9 mouse cellular contexts compared by ENCODE assay signal in the genomic region with DNA sequence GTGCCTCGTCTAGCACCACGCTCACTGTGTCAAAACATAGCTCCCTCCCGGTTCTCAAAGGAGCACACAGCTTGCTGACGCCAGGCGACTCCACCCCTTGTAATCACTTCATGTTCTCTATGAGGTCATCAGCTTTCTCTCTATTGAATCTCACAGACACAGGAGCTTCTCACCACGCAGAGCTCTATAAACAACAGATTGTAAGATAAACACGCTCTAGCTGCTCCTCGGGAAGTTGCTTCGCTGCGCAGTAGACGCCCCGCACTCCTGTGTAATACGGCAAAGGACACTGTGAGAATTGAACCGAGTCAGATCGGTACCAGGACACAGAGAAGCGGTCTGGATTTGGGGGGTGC.
A peak's percentile ranks its signal among the peaks of the same experiment; 100 is the strongest.
DNase-seq lines count a peak whose midpoint lies in the region; ATAC-seq and TF ChIP-seq lines count a peak whose summit lies in the region.
"Had no signal": no experiment of that assay in that cellular context is flagged by ENCODE, and none has a peak within 500 bp of the region (broad histone marks: within the 10 kb centered on the region; RNA-seq: fewer than 3 reads in every experiment).

No protein-coding gene starts in this region.

- H3K4me1 ChIP-seq in liver, adult 2 months (ENCODE audit: control insufficient read depth, insufficient read depth, low read length), result peaks cover 12% of the 10 kb centered on the region
- no peaks in the 10 kb centered on the region for H3K4me1 ChIP-seq in liver, embryonic 11.5 days (replicated peaks; ENCODE audit: control insufficient read depth, insufficient read depth, low read length)
- H3K4me1 ChIP-seq in forebrain, embryonic 14.5 days (ENCODE audit: control insufficient read depth, insufficient read depth, low read length), result peaks cover 17% of the 10 kb centered on the region
- peaks cover 35% of the 10 kb centered on the region for H3K4me1 ChIP-seq in heart, embryonic 13.5 days

- no peaks in the 10 kb centered on the region for H3K27me3 ChIP-seq in liver, adult 2 months (ENCODE audit: control insufficient read depth, insufficient read depth, low read length)
- H3K27me3 ChIP-seq in liver, embryonic 11.5 days (replicated peaks; ENCODE audit: control insufficient read depth, insufficient read depth, low read length), result no peaks in the 10 kb centered on the region
- no peaks in the 10 kb centered on the region for H3K27me3 ChIP-seq in forebrain, embryonic 14.5 days (replicated peaks; ENCODE audit: control insufficient read depth, insufficient read depth, low read length)
- H3K27me3 ChIP-seq in heart, embryonic 13.5 days (replicated peaks), result no peaks in the 10 kb centered on the region

- H3K36me3 ChIP-seq in liver, adult 2 months (ENCODE audit: control insufficient read depth, insufficient read depth, low read length), result no peaks in the 10 kb centered on the region
- no peaks in the 10 kb centered on the region for H3K36me3 ChIP-seq in liver, embryonic 11.5 days (ENCODE audit: control insufficient read depth, insufficient read depth, low read length)
- H3K36me3 ChIP-seq in forebrain, embryonic 14.5 days (ENCODE audit: control insufficient read depth, insufficient read depth, low read length), result no peaks in the 10 kb centered on the region
- H3K36me3 ChIP-seq in heart, embryonic 13.5 days, result no peaks in the 10 kb centered on the region

- peak; percentile 82 for DNase-seq in liver, adult 2 months (ENCODE audit: extremely low read depth, low read depth, low spot score)
- no peak for DNase-seq in liver, embryonic 11.5 days (ENCODE audit: low spot score)
- peak; percentile 86 for DNase-seq in forebrain, embryonic 14.5 days (ENCODE audit: low spot score)
- peak; percentile 66 for DNase-seq in lung, postnatal 25 days (ENCODE audit: low spot score)
- DNase-seq in kidney, adult 11 months, result no peak
- no peak for DNase-seq in left cerebral cortex, adult 9 months (ENCODE audit: low spot score in 2 of 2)

- no peak for ATAC-seq in liver, embryonic 11.5 days (replicated peaks; ENCODE audit: low FRiP score)
- ATAC-seq in forebrain, embryonic 14.5 days, result peak; percentile 77
- no peak for ATAC-seq in heart, embryonic 13.5 days (ENCODE audit: extremely low read depth, insufficient number of reproducible peaks, low FRiP score, low TSS enrichment)
- ATAC-seq: hindbrain, postnatal 0 days had no signal

- no peak overlapping the region; the same call in 1 of the 2 replicates for H3K27ac ChIP-seq in liver, adult 2 months (replicated peaks; ENCODE audit: insufficient read depth, low read depth, low read length)
- no peak overlapping the region for H3K27ac ChIP-seq in liver, embryonic 11.5 days (ENCODE audit: low read depth, low read length)
- 0 out of 2 replicates have a peak overlapping the region, but pooled peaks have one; percentile 61 for H3K27ac ChIP-seq in forebrain, embryonic 14.5 days (ENCODE audit: low read depth, low read length)
- no peak overlapping the region for H3K27ac ChIP-seq in heart, embryonic 13.5 days (replicated peaks)
- H3K27ac ChIP-seq: hindbrain, postnatal 0 days; left cerebral cortex, adult 2 months had no signal

- WGBS in liver, adult 2 months, result 38% methylated on average over 16 of the region's 16 CpGs
- 69% methylated on average over 16 of the region's 16 CpGs for WGBS in liver, embryonic 11.5 days
- WGBS in forebrain, embryonic 14.5 days, result 42% methylated on average over 16 of the region's 16 CpGs
- 40% methylated on average over 16 of the region's 16 CpGs for WGBS in heart, embryonic 13.5 days

- peak overlapping the region; percentile 61 for H3K9ac ChIP-seq in liver, adult 2 months (ENCODE audit: low read depth, low read length)
- no peak overlapping the region for H3K9ac ChIP-seq in liver, embryonic 11.5 days (ENCODE audit: low read depth, low read length)
- no peak overlapping the region for H3K9ac ChIP-seq in forebrain, embryonic 14.5 days (ENCODE audit: low read length)
- H3K9ac ChIP-seq in heart, embryonic 13.5 days, result 0 out of 2 replicates have a peak overlapping the region, but pooled peaks have one; percentile 21

- TF ChIP-seq CTCF in liver, adult 2 months (IDR thresholded peaks at IDR 0.05; ENCODE audit: low read depth, low read length), result no peak

- H3K4me3 ChIP-seq in liver, adult 2 months (ENCODE audit: insufficient read depth, low read depth, low read length), result no peak overlapping the region; the same call in 1 of the 2 replicates
- H3K4me3 ChIP-seq in liver, embryonic 11.5 days (ENCODE audit: low read depth, low read length), result no peak overlapping the region
- H3K4me3 ChIP-seq in forebrain, embryonic 14.5 days (ENCODE audit: low read depth, low read length), result no peak overlapping the region
- no peak overlapping the region for H3K4me3 ChIP-seq in heart, embryonic 13.5 days
- H3K4me3 ChIP-seq: left cerebral cortex, adult 2 months had no signal

- TF ChIP-seq POLR2A in liver, adult 2 months (IDR thresholded peaks at IDR 0.05; ENCODE audit: extremely low read depth, insufficient read depth, low read length), result no peak

- H3K9me3 ChIP-seq in liver, embryonic 11.5 days (ENCODE audit: control insufficient read depth, low read length), result no peaks in the 10 kb centered on the region
- H3K9me3 ChIP-seq in forebrain, embryonic 14.5 days (replicated peaks; ENCODE audit: control insufficient read depth, low read length), result no peaks in the 10 kb centered on the region
- H3K9me3 ChIP-seq in heart, embryonic 13.5 days, result no peaks in the 10 kb centered on the region

- no peak overlapping the region for H3K4me2 ChIP-seq in liver, embryonic 11.5 days
- peak overlapping the region; percentile 16; the same call in 1 of the 2 replicates for H3K4me2 ChIP-seq in forebrain, embryonic 14.5 days (ENCODE audit: low read length)
- H3K4me2 ChIP-seq in heart, embryonic 13.5 days, result peak overlapping the region; percentile 40

- no peaks in the 10 kb centered on the region for H3K79me2 ChIP-seq in liver, adult 2 months (ENCODE audit: control insufficient read depth, insufficient read depth, low read length)

Comparison
In these comparisons a context has a peak if more than half of its experiments do, and no peak if none do; other contexts are left out.
1. DNase-seq: peak in liver, adult 2 months (single experiment), forebrain, embryonic 14.5 days (single experiment) and lung, postnatal 25 days (single experiment); none in liver, embryonic 11.5 days (single experiment), kidney, adult 11 months (single experiment) and left cerebral cortex, adult 9 months (0 of 2).
2. H3K9ac ChIP-seq: peak in liver, adult 2 months (single experiment) and heart, embryonic 13.5 days (single experiment); none in liver, embryonic 11.5 days (single experiment) and forebrain, embryonic 14.5 days (single experiment).